Mouse (Mus musculus) left cerebral cortex, postnatal 14 days (tissue): ENCODE measurements at regions not wholly inside any gene's neighbourhood (a gene's known extent, or its start where the extent isn't known, plus 50 kb on each side); places are given as distances from the start of the nearest gene placed in this dataset.

Experiments
- DNase-seq, 2 experiments: peaks; one replicate each; pipeline ENCODE4 v3.0.0; 2021 to 2022; ENCODE audit warnings: low spot score in 2 of 2, mixed read lengths in 1 of 2
- intact Hi-C: fragments of 180-260 bp; cut with DNase I; formaldehyde crosslinking; loops from one replicate; pipeline ENCODE4 v1.15.1; 2025

DNA sequence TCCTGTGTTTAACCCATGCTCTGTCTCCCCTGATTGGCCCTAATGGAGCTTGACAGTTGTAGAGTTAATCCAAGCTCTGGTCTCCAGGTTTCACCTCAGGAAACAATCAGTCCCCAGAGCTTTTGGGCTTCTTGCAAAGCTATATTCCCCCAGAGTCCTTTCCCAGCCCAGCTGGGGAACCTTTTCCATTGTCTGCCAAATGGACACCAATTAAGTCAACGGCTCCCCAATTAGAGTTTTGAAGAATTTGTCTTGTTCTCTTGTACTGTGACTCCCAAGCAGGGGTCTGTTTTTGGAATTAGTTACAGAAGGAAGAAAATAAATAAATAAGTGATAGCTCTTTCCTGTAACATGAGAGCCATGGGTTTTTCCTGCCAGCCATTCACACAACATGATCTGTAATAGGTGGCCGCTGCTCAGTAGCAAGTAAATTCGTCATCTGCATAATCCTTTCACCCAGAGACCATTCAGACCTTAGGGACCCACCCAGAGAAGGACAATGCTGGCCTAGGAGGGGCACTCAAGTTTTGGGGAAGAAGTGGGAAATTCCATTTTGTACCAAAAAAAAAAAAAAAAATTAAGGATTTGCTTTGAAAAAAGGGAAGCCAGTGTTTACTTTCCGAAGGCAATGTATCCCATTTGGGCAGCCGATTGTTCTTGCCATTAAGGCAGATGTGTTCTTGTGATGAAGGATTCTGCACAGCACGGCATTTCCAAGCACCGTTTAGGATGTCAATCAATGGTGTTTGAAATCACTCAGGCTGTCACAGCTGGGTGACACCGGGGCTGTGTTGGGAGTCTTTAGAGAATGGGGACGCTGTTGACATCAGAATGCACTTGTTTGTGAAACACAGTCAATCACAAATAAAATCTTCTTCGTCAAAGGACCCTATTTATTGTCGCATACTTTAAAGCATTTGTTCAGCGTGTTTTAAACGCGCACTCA lies 286.6 kb downstream of the Gm10295 start:
- intact Hi-C loops = no loop called here
- no peak for DNase-seq

DNA sequence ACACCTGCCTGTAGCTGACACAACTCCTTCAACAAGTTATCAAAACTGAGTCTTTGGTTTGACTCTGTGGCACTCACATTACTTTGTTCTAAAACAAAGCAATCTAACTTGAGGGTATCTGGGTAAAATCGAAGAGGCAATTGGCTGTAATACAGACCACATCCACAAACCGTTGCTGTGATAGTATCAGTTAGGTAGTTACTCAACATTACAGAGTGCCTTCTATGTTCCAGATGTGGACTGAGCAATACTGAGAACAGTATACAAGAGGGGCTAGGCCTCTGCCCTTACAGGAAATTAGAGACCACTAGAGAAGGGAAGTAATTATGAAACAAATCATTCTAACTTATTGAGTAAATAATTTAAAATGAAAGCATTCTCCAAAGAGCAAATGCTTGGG lies 300.5 kb downstream of the Gm10295 start:
- no peak for DNase-seq
- intact Hi-C loops = no loop called here

DNA sequence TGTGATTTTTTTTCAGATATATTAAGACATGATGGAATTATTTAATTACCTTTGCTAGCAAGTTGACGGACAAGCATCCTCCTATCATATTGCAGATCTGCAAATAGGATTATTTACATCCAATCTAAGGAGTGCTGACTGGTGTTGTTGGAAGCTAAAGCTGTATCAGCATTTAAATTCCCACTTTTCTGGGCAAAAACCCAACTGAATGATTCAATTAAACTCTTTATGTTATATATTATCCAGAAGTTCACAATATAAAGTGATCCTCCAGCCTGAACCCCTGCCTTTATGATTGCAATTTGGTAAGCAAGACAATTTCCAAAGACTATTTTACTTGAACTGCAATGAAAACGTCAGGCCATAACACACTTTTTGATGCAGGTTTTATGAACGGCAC lies 304.1 kb downstream of the Gm10295 start:
- intact Hi-C loops = no loop called here
- no peak for DNase-seq

DNA sequence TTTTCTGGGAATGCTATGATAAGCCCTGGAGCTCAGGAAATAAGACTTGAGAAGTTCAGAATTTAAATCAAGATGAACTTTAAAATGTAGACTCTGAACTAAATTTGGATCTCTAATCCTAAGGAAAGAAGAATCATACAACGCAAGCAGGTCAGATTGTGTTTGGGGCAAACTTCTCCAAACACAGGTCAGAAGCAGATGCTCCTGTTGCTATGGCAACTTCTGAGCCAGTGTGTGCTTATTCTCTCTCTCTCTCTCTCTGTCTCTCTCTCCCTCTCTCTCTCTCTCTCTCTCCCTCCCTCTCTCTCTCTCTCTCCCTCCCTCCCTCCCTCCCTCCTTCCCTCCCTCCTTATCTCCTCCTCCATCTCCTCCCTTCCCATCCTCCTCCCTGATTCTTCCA lies 304.7 kb downstream of the Gm10295 start:
- DNase-seq = peak in 1 of 2 experiments; percentile 2
- intact Hi-C loops = no loop called here

DNA sequence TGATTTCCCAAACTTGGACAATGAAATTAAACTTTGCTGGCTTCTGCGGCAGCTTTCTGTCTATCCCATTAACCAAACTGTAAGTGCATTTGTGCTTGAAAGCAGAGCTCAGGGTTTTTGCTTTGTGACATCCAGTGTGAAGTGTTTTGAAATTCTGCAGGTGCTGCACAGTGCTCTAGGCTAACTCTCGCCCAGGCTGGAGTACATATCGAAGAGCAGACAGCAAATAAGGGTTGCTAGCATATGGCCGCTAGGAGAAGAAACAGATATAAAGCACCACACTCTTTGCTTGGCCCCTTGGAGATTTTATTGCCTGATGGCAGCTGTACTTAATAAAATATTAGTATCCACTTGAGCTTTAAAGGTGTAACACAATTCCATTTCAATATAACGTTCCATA lies 307.5 kb downstream of the Gm10295 start:
- intact Hi-C loops = no loop called here
- no peak for DNase-seq

DNA sequence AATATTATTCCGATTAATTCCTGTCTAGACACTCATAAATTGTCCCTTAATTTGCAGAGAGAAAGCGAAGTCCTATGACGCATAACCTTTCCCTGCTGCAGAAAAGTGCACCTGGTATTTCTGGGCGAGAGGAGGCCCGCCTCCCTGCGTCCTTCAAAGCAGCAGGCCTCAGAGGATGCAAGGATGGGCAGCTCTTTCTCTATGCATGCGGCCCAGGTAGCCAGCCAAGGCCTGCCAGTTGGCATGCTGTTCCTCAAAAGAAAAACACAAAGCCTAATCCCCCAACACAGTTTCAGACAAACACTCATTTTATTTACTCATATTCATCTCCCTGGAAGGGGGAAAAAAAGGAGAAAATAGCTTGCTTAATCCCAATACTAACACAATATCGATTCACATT lies 308.2 kb downstream of the Gm10295 start:
- intact Hi-C loops = no loop called here
- DNase-seq = no peak

DNA sequence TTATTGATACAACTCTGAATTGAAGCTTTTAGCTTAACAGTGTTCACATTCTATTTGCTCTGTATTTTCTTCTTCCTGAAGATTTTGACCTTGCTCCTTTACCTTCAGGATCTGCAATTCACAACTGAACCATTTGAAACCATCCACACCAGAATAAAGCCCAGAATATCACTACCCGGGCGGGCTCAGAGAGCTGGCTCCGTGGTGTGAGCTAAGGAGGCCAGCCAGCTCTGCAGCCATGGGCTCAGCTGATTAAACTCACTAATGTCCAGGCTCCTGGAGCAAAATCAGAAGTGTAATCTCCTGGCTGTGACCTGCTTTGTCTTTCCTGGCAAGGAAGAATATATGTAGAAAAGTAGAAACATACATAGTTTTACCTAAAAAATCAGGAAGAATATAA lies 309.9 kb downstream of the Gm10295 start:
- no peak for DNase-seq
- intact Hi-C loops = no loop called here

DNA sequence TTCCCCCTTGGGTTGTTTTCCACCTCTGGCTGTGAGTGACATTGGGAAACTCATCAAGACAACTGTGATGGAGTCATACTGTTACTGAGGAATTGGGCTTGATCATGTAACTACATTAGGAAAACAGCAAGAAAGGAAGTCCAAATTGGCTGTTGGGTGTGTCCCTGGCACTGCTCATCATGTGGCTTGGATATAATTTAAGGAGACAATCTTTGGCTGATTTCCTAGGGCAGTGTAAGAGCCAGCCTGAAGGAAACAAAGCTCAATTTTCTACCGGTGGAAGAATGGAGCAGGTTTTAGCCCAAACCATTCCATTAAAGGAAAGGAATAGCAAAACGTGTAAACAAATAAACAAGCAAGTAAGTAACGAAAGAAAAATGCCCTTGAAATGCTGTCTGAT lies 310.4 kb downstream of the Gm10295 start:
- no peak for DNase-seq
- intact Hi-C loops = no loop called here

DNA sequence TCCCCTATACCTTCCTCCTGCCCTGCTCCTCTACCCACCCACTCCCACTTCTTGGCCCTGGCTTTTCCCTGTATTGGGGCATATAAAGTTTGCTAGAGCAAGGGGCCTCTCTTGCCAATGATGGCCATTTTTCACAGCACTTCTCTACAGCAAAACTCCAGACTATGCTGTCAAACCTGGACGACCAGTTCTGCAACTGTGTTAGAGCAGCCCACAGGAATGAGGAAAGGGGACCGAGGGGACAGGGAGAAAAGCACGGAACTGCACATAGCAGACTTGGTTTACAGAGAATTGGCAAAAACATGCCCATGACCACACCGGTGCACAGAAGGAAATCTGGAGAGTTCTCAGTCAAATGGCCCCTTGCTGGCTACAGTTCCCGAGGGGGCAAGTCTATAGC lies 312.7 kb downstream of the Gm10295 start:
- intact Hi-C loops = no loop called here
- DNase-seq = no peak

DNA sequence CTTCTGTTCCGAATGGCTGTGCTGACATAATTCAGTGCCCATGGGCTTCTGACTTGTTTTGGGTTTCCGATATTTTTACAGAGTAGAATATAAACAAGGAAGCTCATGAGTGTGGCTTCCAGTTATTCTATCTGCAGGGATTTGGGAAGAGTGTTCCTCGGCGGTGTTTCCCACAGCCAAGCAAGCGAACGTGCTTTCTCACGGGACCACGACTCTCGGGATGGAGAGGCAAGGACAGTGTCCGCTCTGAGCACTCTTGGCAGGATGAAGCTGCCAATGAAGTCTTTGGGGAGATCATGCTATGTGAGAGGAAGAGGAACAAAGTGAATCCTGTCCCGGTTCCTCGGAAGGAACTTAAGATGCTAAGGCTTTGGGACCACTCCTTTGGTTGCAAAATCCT lies 318.2 kb downstream of the Gm10295 start:
- DNase-seq = no peak
- intact Hi-C loops = no loop called here

DNA sequence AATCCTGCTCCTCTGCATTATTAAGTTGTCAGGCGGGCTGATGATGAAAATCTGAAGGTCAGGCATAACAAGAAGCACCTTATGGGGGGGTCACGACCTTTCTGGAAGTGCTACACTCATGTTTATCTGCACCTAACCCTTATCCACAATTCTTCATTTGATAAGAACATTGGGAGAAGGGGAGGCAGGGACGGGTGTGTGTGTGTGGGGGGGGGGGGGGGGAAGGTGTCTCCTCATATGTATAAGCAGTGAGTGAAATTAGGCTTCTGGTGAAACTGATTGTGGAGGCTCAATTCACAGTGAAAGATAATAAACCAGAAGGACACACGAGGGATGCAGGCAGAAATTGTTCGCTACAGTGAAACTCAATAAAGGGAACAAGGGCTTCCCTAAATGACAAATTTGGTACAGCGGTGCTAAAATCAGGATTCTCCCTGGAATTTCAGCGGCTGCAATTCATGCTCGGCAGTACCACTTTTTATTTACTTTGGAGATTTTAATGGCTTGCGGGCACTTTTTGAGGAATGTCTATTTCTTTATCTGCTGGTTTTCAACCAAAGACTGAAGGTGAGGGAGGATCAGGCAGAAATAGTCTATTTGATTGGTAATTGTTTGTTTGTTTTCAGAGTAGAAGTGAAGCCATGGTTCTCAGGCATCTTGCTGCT lies 327.2 kb downstream of the Gm10295 start:
- no peak for DNase-seq
- intact Hi-C loops = no loop called here

DNA sequence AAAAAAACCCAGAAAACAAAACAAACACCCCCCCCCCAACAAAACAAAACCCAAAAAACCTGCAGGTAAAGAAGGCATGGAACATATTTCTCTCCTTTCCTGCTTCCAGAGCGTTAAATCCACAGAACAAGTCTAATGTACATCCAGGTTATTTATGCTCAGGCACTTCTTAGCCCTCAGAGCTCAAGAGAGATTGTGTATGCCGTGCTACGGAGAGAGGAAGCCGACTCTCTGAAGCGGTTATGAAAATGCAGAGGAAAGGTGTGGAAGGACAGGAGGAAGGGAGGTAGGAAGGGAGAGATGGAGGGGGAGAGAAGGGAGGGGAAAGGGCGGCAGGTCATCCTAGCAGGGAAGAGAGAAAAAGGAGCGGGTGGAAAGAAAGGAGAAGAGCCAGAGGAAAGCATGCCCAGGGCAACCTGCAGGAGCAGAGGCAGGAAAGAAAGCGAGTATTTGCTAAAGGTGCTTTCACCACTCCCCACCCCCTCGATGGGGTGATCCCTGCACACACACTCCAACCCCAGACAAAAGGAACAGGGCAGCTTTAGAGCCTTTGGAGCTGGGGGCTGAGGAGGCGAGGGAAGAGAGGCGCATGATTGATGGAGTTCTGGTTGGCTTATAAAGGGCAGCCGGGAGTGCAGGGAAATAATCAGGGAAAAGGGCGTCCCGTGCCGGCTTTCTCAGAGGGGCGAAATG lies 327.9 kb downstream of the Gm10295 start:
- intact Hi-C loops = no loop called here
- no peak for DNase-seq
